ENCODE assay signal across 9 mouse cellular contexts in the genomic region with DNA sequence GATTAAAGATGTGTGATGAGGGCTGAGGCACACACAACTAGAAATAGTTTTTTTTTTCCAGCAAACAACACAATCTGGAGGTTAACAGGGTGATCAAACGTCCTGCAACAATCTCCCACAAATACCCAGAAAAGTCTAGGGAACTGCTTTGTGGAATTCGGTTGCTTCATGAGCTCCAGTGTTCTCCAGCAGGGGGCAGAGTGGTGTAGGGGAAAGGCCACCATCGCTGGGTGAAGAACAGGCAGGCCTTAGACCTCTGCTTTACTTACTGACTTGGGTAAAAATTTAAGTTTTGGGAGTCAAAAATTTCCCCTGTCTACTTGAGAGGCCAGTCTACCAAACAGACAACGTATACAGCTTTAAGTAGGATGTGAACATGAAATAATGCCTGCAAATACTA. TPM values are rescaled to one million over a fixed set of nuclear protein-coding genes. Genes with fewer than 3 reads are reported as not detected.
DNase-seq lines count a peak whose midpoint lies in the region; ATAC-seq lines count a peak whose summit lies in the region.
"Had no signal": no experiment of that assay in that cellular context is flagged by ENCODE, and none has a peak within 500 bp of the region (broad histone marks: within the 10 kb centered on the region; RNA-seq: fewer than 3 reads in every experiment).

No protein-coding gene starts in this region.

- 10% methylated on average over 4 of the region's 4 CpGs for WGBS in hindbrain, embryonic 14.5 days
- WGBS in hindbrain, embryonic 16.5 days, result 9% methylated on average over 4 of the region's 4 CpGs

- H3K4me1 ChIP-seq in hindbrain, embryonic 14.5 days (replicated peaks; ENCODE audit: control insufficient read depth, insufficient read depth, low read length), result no peaks in the 10 kb centered on the region
- H3K4me1 ChIP-seq in hindbrain, embryonic 16.5 days (ENCODE audit: control insufficient read depth, insufficient read depth, low read depth, low read length), result no peaks in the 10 kb centered on the region
- H3K4me1 ChIP-seq: limb, embryonic 13.5 days had no signal

- no peak overlapping the region for H3K4me2 ChIP-seq in hindbrain, embryonic 14.5 days (replicated peaks)
- H3K4me2 ChIP-seq in hindbrain, embryonic 16.5 days (ENCODE audit: low read length), result no peak overlapping the region
- H3K4me2 ChIP-seq: limb, embryonic 13.5 days had no signal

- peak; percentile 83 for DNase-seq in hindbrain, embryonic 14.5 days (ENCODE audit: low spot score)
- DNase-seq in T-cell, adult 2 months (ENCODE audit: low spot score), result peak; percentile 55
- DNase-seq in cerebellum, postnatal 4 days (ENCODE audit: low spot score in 2 of 2), result peak; percentile 70 to 73
- peak; percentile 76 for DNase-seq in heart, adult 8-10 months (ENCODE audit: low spot score)
- peak; percentile 45 to 72 for DNase-seq in left cerebral cortex, postnatal 14 days (ENCODE audit: low spot score in 2 of 2)
- peak; percentile 77 for DNase-seq in naive thymus-derived CD4-positive, alpha-beta T cell, adult 2 months (ENCODE audit: low read depth)
- DNase-seq in telencephalon, adult 2 months (ENCODE audit: low read depth, low spot score), result peak; percentile 38

- no peak for ATAC-seq in hindbrain, embryonic 14.5 days (ENCODE audit: low FRiP score)
- no peak for ATAC-seq in hindbrain, embryonic 16.5 days

- H3K4me3 ChIP-seq in hindbrain, embryonic 14.5 days (replicated peaks; ENCODE audit: low read length), result no peak overlapping the region
- no peak overlapping the region for H3K4me3 ChIP-seq in hindbrain, embryonic 16.5 days (ENCODE audit: low read length)
- H3K4me3 ChIP-seq: limb, embryonic 13.5 days had no signal

- H3K27ac ChIP-seq in hindbrain, embryonic 14.5 days, result no peak overlapping the region
- H3K27ac ChIP-seq in hindbrain, embryonic 16.5 days (ENCODE audit: low read depth, low read length), result no peak overlapping the region
- H3K27ac ChIP-seq: limb, embryonic 13.5 days had no signal

- H3K36me3 ChIP-seq in hindbrain, embryonic 14.5 days (replicated peaks; ENCODE audit: control insufficient read depth, insufficient read depth), result no peaks in the 10 kb centered on the region
- no peaks in the 10 kb centered on the region for H3K36me3 ChIP-seq in hindbrain, embryonic 16.5 days (ENCODE audit: control insufficient read depth, insufficient read depth, low read length)
- H3K36me3 ChIP-seq: limb, embryonic 13.5 days had no signal

- H3K9ac ChIP-seq in hindbrain, embryonic 14.5 days, result no peak overlapping the region
- no peak overlapping the region for H3K9ac ChIP-seq in hindbrain, embryonic 16.5 days (ENCODE audit: low read depth, low read length)
- H3K9ac ChIP-seq: limb, embryonic 13.5 days had no signal

- H3K9me3 ChIP-seq in hindbrain, embryonic 14.5 days (ENCODE audit: control insufficient read depth, low read length), result no peaks in the 10 kb centered on the region
- H3K9me3 ChIP-seq in hindbrain, embryonic 16.5 days (ENCODE audit: control insufficient read depth, low read length), result no peaks in the 10 kb centered on the region
- H3K9me3 ChIP-seq: limb, embryonic 13.5 days had no signal

- no peaks in the 10 kb centered on the region for H3K27me3 ChIP-seq in hindbrain, embryonic 14.5 days (ENCODE audit: control insufficient read depth, insufficient read depth, low read length)
- no peaks in the 10 kb centered on the region for H3K27me3 ChIP-seq in hindbrain, embryonic 16.5 days (replicated peaks; ENCODE audit: control insufficient read depth, insufficient read depth, low read length)
- H3K27me3 ChIP-seq: limb, embryonic 13.5 days had no signal

- intact Hi-C loops in left cerebral cortex, postnatal 14 days (cut with DNase I), result no loop called here

RNA-seq across cellular contexts. Expression of a gene that starts 8.2 kb away (rescaled TPM):
- polyA plus RNA-seq in hindbrain, embryonic 14.5 days (2014; fragmentation: Nextera tagmentation; extraction: Ambion mirVana), result 20.5 and 22.2 TPM in 2 replicates
- polyA plus RNA-seq in hindbrain, embryonic 16.5 days (2015; fragmentation: Nextera tagmentation; extraction: Ambion mirVana), result 22.5 and 24.1 TPM in 2 replicates
- 10 to 100 TPM; 13.2 to 14.1 (median 13.4) TPM for total RNA-seq in heart, adult 8-10 months (2022)
- total RNA-seq in left cerebral cortex, postnatal 14 days (2021), result 10 to 100 TPM; 37.1 to 37.5 TPM

RNA-seq across cellular contexts. Expression of a gene that starts 39.1 kb away (rescaled TPM):
- polyA plus RNA-seq in hindbrain, embryonic 14.5 days (2014; fragmentation: Nextera tagmentation; extraction: Ambion mirVana), result not detected in 2 replicates
- not detected in 2 replicates for polyA plus RNA-seq in hindbrain, embryonic 16.5 days (2015; fragmentation: Nextera tagmentation; extraction: Ambion mirVana)
- not detected for total RNA-seq in heart, adult 8-10 months (2022)
- total RNA-seq in left cerebral cortex, postnatal 14 days (2021), result not detected
- polyA plus RNA-seq: limb, embryonic 13.5 days had no signal

RNA-seq across cellular contexts. Expression of a gene that starts 45.9 kb away (rescaled TPM):
- polyA plus RNA-seq in hindbrain, embryonic 14.5 days (2014; fragmentation: Nextera tagmentation; extraction: Ambion mirVana), result 126 and 134 TPM in 2 replicates
- polyA plus RNA-seq in hindbrain, embryonic 16.5 days (2015; fragmentation: Nextera tagmentation; extraction: Ambion mirVana), result 98.8 and 112 TPM in 2 replicates
- total RNA-seq in heart, adult 8-10 months (2022), result 10 to 100 TPM; 36.0 to 46.3 (median 40.0) TPM
- 10 to 100 TPM; 83.4 to 84.5 TPM for total RNA-seq in left cerebral cortex, postnatal 14 days (2021)

RNA-seq across cellular contexts. Expression of a gene that starts 47.9 kb away (rescaled TPM):
- polyA plus RNA-seq in hindbrain, embryonic 14.5 days (2014; fragmentation: Nextera tagmentation; extraction: Ambion mirVana), result 69.3 and 70.2 TPM in 2 replicates
- polyA plus RNA-seq in hindbrain, embryonic 16.5 days (2015; fragmentation: Nextera tagmentation; extraction: Ambion mirVana), result 61.2 and 66.2 TPM in 2 replicates
- 10 to 100 TPM; 24.8 to 28.1 (median 26.1) TPM for total RNA-seq in heart, adult 8-10 months (2022)
- 10 to 100 TPM; 43.4 to 53.6 TPM for total RNA-seq in left cerebral cortex, postnatal 14 days (2021)

RNA-seq across cellular contexts. Expression of a gene that starts 48.1 kb away (rescaled TPM):
- polyA plus RNA-seq in hindbrain, embryonic 14.5 days (2014; fragmentation: Nextera tagmentation; extraction: Ambion mirVana), result 40.7 and 42.6 TPM in 2 replicates
- 39.2 and 42.3 TPM in 2 replicates for polyA plus RNA-seq in hindbrain, embryonic 16.5 days (2015; fragmentation: Nextera tagmentation; extraction: Ambion mirVana)
- 10 to 100 TPM; 16.4 to 20.2 (median 17.7) TPM for total RNA-seq in heart, adult 8-10 months (2022)
- 10 to 100 TPM; 26.5 to 29.5 TPM for total RNA-seq in left cerebral cortex, postnatal 14 days (2021)
